8 mouse cellular contexts compared by ENCODE assay signal in genomic region chr2:25574136-25574535, GRCm38 (mm10). TPM values are rescaled to one million over a fixed set of nuclear protein-coding genes. Genes with fewer than 3 reads are reported as not detected.
A peak's percentile ranks its signal among the peaks of the same experiment; 100 is the strongest.
DNase-seq lines count a peak whose midpoint lies in the region; ATAC-seq and TF ChIP-seq lines count a peak whose summit lies in the region.

No protein-coding gene starts in this region.

- H3K36me3 ChIP-seq in kidney, embryonic 14.5 days (ENCODE audit: control insufficient read depth, insufficient read depth, low read length) = peaks cover 19% of the 10 kb centered on the region
- H3K36me3 ChIP-seq in G1E (replicated peaks) = peaks cover 38% of the 10 kb centered on the region
- peaks cover 27% of the 10 kb centered on the region for H3K36me3 ChIP-seq in forebrain, embryonic 12.5 days (replicated peaks)
- H3K36me3 ChIP-seq in liver, embryonic 15.5 days (replicated peaks) = 0 out of 2 replicates have a peak, but pooled peaks cover 5% of the 10 kb centered on the region

- WGBS in kidney, embryonic 14.5 days = 20% methylated on average over 11 of the region's 11 CpGs
- 18% methylated on average over 11 of the region's 11 CpGs for whole genome bisulfite sequencing in forebrain, embryonic 12.5 days
- WGBS in liver, embryonic 15.5 days (ENCODE audit: insufficient replicate concordance) = 17% methylated on average over 11 of the region's 11 CpGs

- H3K4me3 ChIP-seq in kidney, embryonic 14.5 days (ENCODE audit: low read length) = peak overlapping the region; percentile 58
- H3K4me3 ChIP-seq in G1E (ENCODE audit: low read depth, low read length) = peak overlapping the region; percentile 72
- peak overlapping the region; percentile 61 for H3K4me3 ChIP-seq in forebrain, embryonic 12.5 days (replicated peaks)
- peak overlapping the region; percentile 62 for H3K4me3 ChIP-seq in liver, embryonic 15.5 days (replicated peaks)

- peak; percentile 1; the same call in 1 of the 2 replicates for ATAC-seq in kidney, embryonic 14.5 days (ENCODE audit: low FRiP score, low TSS enrichment)
- ATAC-seq in G1E (ENCODE audit: extremely low read depth, insufficient number of reproducible peaks, low FRiP score, poor library complexity, severe bottlenecking) = no peak
- ATAC-seq in forebrain, embryonic 12.5 days (ENCODE audit: low FRiP score) = 0 out of 2 replicates have a peak, but pooled peaks have one; percentile 1
- ATAC-seq in liver, embryonic 15.5 days (ENCODE audit: insufficient read depth) = no peak

- H3K9me3 ChIP-seq in kidney, embryonic 14.5 days (ENCODE audit: control insufficient read depth, low read length) = peaks cover 2% of the 10 kb centered on the region; the same call in 1 of the 2 replicates
- peaks cover 39% of the 10 kb centered on the region for H3K9me3 ChIP-seq in G1E (replicated peaks)
- no peaks in the 10 kb centered on the region for H3K9me3 ChIP-seq in forebrain, embryonic 12.5 days
- H3K9me3 ChIP-seq in liver, embryonic 15.5 days (replicated peaks) = no peaks in the 10 kb centered on the region

- H3K4me1 ChIP-seq in kidney, embryonic 14.5 days (ENCODE audit: control insufficient read depth, insufficient read depth, low read length) = peaks cover 31% of the 10 kb centered on the region
- peaks cover 37% of the 10 kb centered on the region for H3K4me1 ChIP-seq in G1E (ENCODE audit: insufficient read depth, low read depth, low read length)
- peaks cover 46% of the 10 kb centered on the region for H3K4me1 ChIP-seq in forebrain, embryonic 12.5 days
- peaks cover 66% of the 10 kb centered on the region for H3K4me1 ChIP-seq in liver, embryonic 15.5 days (replicated peaks)

- peak overlapping the region; percentile 82; the same call in 1 of the 2 replicates for H3K27ac ChIP-seq in kidney, embryonic 14.5 days (ENCODE audit: low read depth, low read length)
- H3K27ac ChIP-seq in forebrain, embryonic 12.5 days = no peak overlapping the region
- H3K27ac ChIP-seq in liver, embryonic 15.5 days (replicated peaks) = peak overlapping the region; percentile 46

- no peak for DNase-seq in kidney, adult 18-20 months
- DNase-seq in G1E (ENCODE audit: low spot score) = peak; percentile 30
- no peak for DNase-seq in urinary bladder, postnatal 25 days (ENCODE audit: low spot score)
- no peak for DNase-seq in layer of hippocampus, postnatal 10 days (ENCODE audit: low spot score in 2 of 2)
- no peak for DNase-seq in thymus, postnatal 4 days

- H3K4me2 ChIP-seq in kidney, embryonic 14.5 days (replicated peaks; ENCODE audit: low read depth, low read length) = peak overlapping the region; percentile 83
- H3K4me2 ChIP-seq in forebrain, embryonic 12.5 days = peak overlapping the region; percentile 74
- peak overlapping the region; percentile 73 for H3K4me2 ChIP-seq in liver, embryonic 15.5 days

- TF ChIP-seq CTCF in G1E (IDR thresholded peaks at IDR 0.05; ENCODE audit: low read depth, low read length) = no peak

- peaks cover 36% of the 10 kb centered on the region for H3K27me3 ChIP-seq in kidney, embryonic 14.5 days (ENCODE audit: control insufficient read depth, insufficient read depth, low read length)
- no peaks in the 10 kb centered on the region; the same call in 1 of the 2 replicates for H3K27me3 ChIP-seq in G1E (ENCODE audit: insufficient read depth, low read length)
- peaks cover 37% of the 10 kb centered on the region for H3K27me3 ChIP-seq in forebrain, embryonic 12.5 days
- peaks cover 39% of the 10 kb centered on the region for H3K27me3 ChIP-seq in liver, embryonic 15.5 days

- H3K9ac ChIP-seq in kidney, embryonic 14.5 days (ENCODE audit: low read depth, low read length) = peak overlapping the region; percentile 51
- H3K9ac ChIP-seq in forebrain, embryonic 12.5 days = peak overlapping the region; percentile 65
- peak overlapping the region; percentile 45 for H3K9ac ChIP-seq in liver, embryonic 15.5 days

RNA-seq across cellular contexts. Expression of gene Mamdc4, which starts 0.5 kb away (rescaled TPM):
- polyA plus RNA-seq in kidney, embryonic 14.5 days (2014; fragmentation: Nextera tagmentation; extraction: Ambion mirVana) = 3.3 and 7.5 TPM in 2 replicates
- 0.58 and 4.3 TPM in 2 replicates for total RNA-seq in G1E (2014; fragmentation: Nextera tagmentation)
- 1.9 and 5.5 TPM in 2 replicates for total RNA-seq in G1E (2017)
- 1.4 and 1.6 TPM in 2 replicates for polyA plus RNA-seq in G1E (2012)
- 5.2 and 5.9 TPM in 2 replicates for polyA plus RNA-seq in forebrain, embryonic 12.5 days (2016; fragmentation: Nextera tagmentation; extraction: Ambion mirVana)
- polyA plus RNA-seq in liver, embryonic 15.5 days (2015; fragmentation: Nextera tagmentation; extraction: Ambion mirVana) = 0.32 and 7.7 TPM in 2 replicates
- total RNA-seq in layer of hippocampus, postnatal 10 days (2021) = 1 to 10 TPM; 1.0 to 5.4 TPM

RNA-seq across cellular contexts. Expression of gene Phpt1, which starts 0.9 kb away (rescaled TPM):
- polyA plus RNA-seq in kidney, embryonic 14.5 days (2014; fragmentation: Nextera tagmentation; extraction: Ambion mirVana) = 229 and 294 TPM in 2 replicates
- total RNA-seq in G1E (2014; fragmentation: Nextera tagmentation) = 1.4 and 2.1 TPM in 2 replicates
- 7.1 and 12.5 TPM in 2 replicates for total RNA-seq in G1E (2017)
- 6.5 and 9.5 TPM in 2 replicates for polyA plus RNA-seq in G1E (2012)
- 154 and 158 TPM in 2 replicates for polyA plus RNA-seq in forebrain, embryonic 12.5 days (2016; fragmentation: Nextera tagmentation; extraction: Ambion mirVana)
- polyA plus RNA-seq in liver, embryonic 15.5 days (2015; fragmentation: Nextera tagmentation; extraction: Ambion mirVana) = 31.2 and 36.3 TPM in 2 replicates
- 10 to 100 TPM; 94.5 to 99.8 TPM for total RNA-seq in layer of hippocampus, postnatal 10 days (2021)

RNA-seq across cellular contexts. Expression of gene Ajm1, which starts 7.4 kb away (rescaled TPM):
- polyA plus RNA-seq in kidney, embryonic 14.5 days (2014; fragmentation: Nextera tagmentation; extraction: Ambion mirVana) = 0.07 and 0.18 TPM in 2 replicates
- 0.63 and 1.1 TPM in 2 replicates for total RNA-seq in G1E (2014; fragmentation: Nextera tagmentation)
- 0.05 TPM in 1 of 2 replicates, not detected in the other for total RNA-seq in G1E (2017)
- polyA plus RNA-seq in G1E (2012) = 0.32 and 0.35 TPM in 2 replicates
- polyA plus RNA-seq in forebrain, embryonic 12.5 days (2016; fragmentation: Nextera tagmentation; extraction: Ambion mirVana) = 0.91 and 1.5 TPM in 2 replicates
- 0.03 TPM in 1 of 2 replicates, not detected in the other for polyA plus RNA-seq in liver, embryonic 15.5 days (2015; fragmentation: Nextera tagmentation; extraction: Ambion mirVana)
- total RNA-seq in layer of hippocampus, postnatal 10 days (2021) = 10 to 100 TPM; 82.7 to 84.8 TPM

RNA-seq across cellular contexts. Expression of gene Edf1, which starts 16.5 kb away (rescaled TPM):
- 314 and 436 TPM in 2 replicates for polyA plus RNA-seq in kidney, embryonic 14.5 days (2014; fragmentation: Nextera tagmentation; extraction: Ambion mirVana)
- total RNA-seq in G1E (2014; fragmentation: Nextera tagmentation) (102 and 126 TPM in 2 replicates), G1E (2017) (91.0 and 109 TPM in 2 replicates)
- 570 and 701 TPM in 2 replicates for polyA plus RNA-seq in G1E (2012)
- polyA plus RNA-seq in forebrain, embryonic 12.5 days (2016; fragmentation: Nextera tagmentation; extraction: Ambion mirVana) = 332 and 360 TPM in 2 replicates
- 186 and 201 TPM in 2 replicates for polyA plus RNA-seq in liver, embryonic 15.5 days (2015; fragmentation: Nextera tagmentation; extraction: Ambion mirVana)
- total RNA-seq in layer of hippocampus, postnatal 10 days (2021) = 100 to 1,000 TPM; 232 to 242 TPM

RNA-seq across cellular contexts. Expression of gene Traf2, which starts 27.4 kb away (rescaled TPM):
- polyA plus RNA-seq in kidney, embryonic 14.5 days (2014; fragmentation: Nextera tagmentation; extraction: Ambion mirVana) = 30.2 and 34.0 TPM in 2 replicates
- total RNA-seq in G1E (2014; fragmentation: Nextera tagmentation) (7.1 and 7.9 TPM in 2 replicates), G1E (2017) (18.1 and 19.1 TPM in 2 replicates)
- 5.4 and 7.8 TPM in 2 replicates for polyA plus RNA-seq in G1E (2012)
- 33.8 and 36.8 TPM in 2 replicates for polyA plus RNA-seq in forebrain, embryonic 12.5 days (2016; fragmentation: Nextera tagmentation; extraction: Ambion mirVana)
- polyA plus RNA-seq in liver, embryonic 15.5 days (2015; fragmentation: Nextera tagmentation; extraction: Ambion mirVana) = 14.1 and 15.1 TPM in 2 replicates
- total RNA-seq in layer of hippocampus, postnatal 10 days (2021) = 10 to 100 TPM in 1 of 2 experiments, 1 to 10 TPM in 1; 9.0 to 10.5 TPM

Comparison
In these comparisons a context has a peak if more than half of its experiments do, and no peak if none do; other contexts are left out.
1. ATAC-seq: peak in kidney, embryonic 14.5 days (single experiment) and forebrain, embryonic 12.5 days (single experiment); none in G1E (single experiment) and liver, embryonic 15.5 days (single experiment).
2. Peak in every context shown above with its lines, with median percentiles within 50 percentile points of each other: H3K4me2 ChIP-seq, H3K4me3 ChIP-seq and H3K9ac ChIP-seq.